Mouse (Mus musculus): ENCODE data around the gene Lrrc17. TPM values are rescaled to one million over a fixed set of nuclear protein-coding genes. Genes with fewer than 3 reads are reported as not detected.
"Not testable (repeated sequence)": the region's sequence is repeated elsewhere in the genome, so short reads cannot be mapped to it uniquely, and the experiment has no call there.

The Lrrc17 gene
- polyA plus RNA-seq, 1 experiment from 2014 or later = 115 TPM

- Histone ChIP-seq H3K4me3 (no peak overlapping the region), H3K4me1 (peaks cover 6% of the 10 kb centered on the region), H3K4me2 (no peak overlapping the region), H3K9me3 (no peaks in the 10 kb centered on the region), H3K27ac (no peak overlapping the region), H3K36me3 (no peaks in the 10 kb centered on the region), H3K27me3 (no peaks in the 10 kb centered on the region), H3K9ac (no peak overlapping the region)
- WGBS = 60% methylated on average over 12 of the region's 12 CpGs
- ATAC-seq (ENCODE audit: insufficient number of reproducible peaks, insufficient read depth, low FRiP score, low TSS enrichment, low read depth) = no peak
Measured at GRCm38 (mm10) chr5:21608311-21609304, 65.2 kb downstream of the Lrrc17 start.

- no peak overlapping the region for H3K27ac ChIP-seq
- no peak overlapping the region for H3K9ac ChIP-seq
- H3K4me1 ChIP-seq = peaks cover 6% of the 10 kb centered on the region
- H3K4me3 ChIP-seq = no peak overlapping the region
- no peaks in the 10 kb centered on the region for H3K27me3 ChIP-seq
- no peak for ATAC-seq (ENCODE audit: insufficient number of reproducible peaks, insufficient read depth, low FRiP score, low TSS enrichment, low read depth)
- 69% methylated on average over 3 of the region's 3 CpGs for WGBS
- no peaks in the 10 kb centered on the region for H3K36me3 ChIP-seq
- no peak overlapping the region for H3K4me2 ChIP-seq
- no peaks in the 10 kb centered on the region for H3K9me3 ChIP-seq
Measured at GRCm38 (mm10) chr5:21610996-21611395, 67.6 kb downstream of the Lrrc17 start.

- H3K9ac ChIP-seq; H3K4me1 ChIP-seq; H3K4me3 ChIP-seq; H3K27me3 ChIP-seq; ATAC-seq (ENCODE audit: insufficient number of reproducible peaks, insufficient read depth, low FRiP score, low TSS enrichment, low read depth); H3K36me3 ChIP-seq; H3K9me3 ChIP-seq; H3K27ac ChIP-seq; H3K4me2 ChIP-seq: not testable (repeated sequence)
- 95% methylated on average over 11 of the region's 11 CpGs for WGBS
Measured at GRCm38 (mm10) chr5:21614299-21614698, 70.9 kb downstream of the Lrrc17 start.

GRCm38 (mm10) chr5:21616450-21617009, 73.2 kb downstream of the Lrrc17 start:
- Histone ChIP-seq H3K9me3 (no peaks in the 10 kb centered on the region), H3K4me2 (no peak overlapping the region), H3K9ac (no peak overlapping the region), H3K27me3 (no peaks in the 10 kb centered on the region), H3K27ac (no peak overlapping the region), H3K36me3 (no peaks in the 10 kb centered on the region), H3K4me1 (no peaks in the 10 kb centered on the region), H3K4me3 (no peak overlapping the region)
- no peak for ATAC-seq (ENCODE audit: insufficient number of reproducible peaks, insufficient read depth, low FRiP score, low TSS enrichment, low read depth)
- 70% methylated on average over 3 of the region's 3 CpGs for WGBS

Other genes with a start within 250 kb of the Lrrc17 start
- 1.4 and 1.6 TPM in 2 replicates for gene Fgl2, start 170.9 kb upstream of the Lrrc17 start, polyA plus RNA-seq (2015; fragmentation: Nextera tagmentation; extraction: Ambion mirVana)
- not detected in 2 replicates for gene Ccdc146, start 118.9 kb upstream of the Lrrc17 start, polyA plus RNA-seq (2015; fragmentation: Nextera tagmentation; extraction: Ambion mirVana)
- 5.1 and 5.3 TPM in 2 replicates for gene Fam185a, start 118.6 kb upstream of the Lrrc17 start, polyA plus RNA-seq (2015; fragmentation: Nextera tagmentation; extraction: Ambion mirVana)
- 0.14 and 0.47 TPM in 2 replicates for gene Fbxl13, start 102.1 kb downstream of the Lrrc17 start, polyA plus RNA-seq (2015; fragmentation: Nextera tagmentation; extraction: Ambion mirVana)
- gene Armc10, start 102.3 kb downstream of the Lrrc17 start, polyA plus RNA-seq (2015; fragmentation: Nextera tagmentation; extraction: Ambion mirVana) = 51.0 and 51.6 TPM in 2 replicates
- 2.1 and 2.2 TPM in 2 replicates for gene Napepld, start 157.8 kb downstream of the Lrrc17 start, polyA plus RNA-seq (2015; fragmentation: Nextera tagmentation; extraction: Ambion mirVana)
- 87.0 and 95.7 TPM in 2 replicates for gene Pmpcb, start 193.6 kb downstream of the Lrrc17 start, polyA plus RNA-seq (2015; fragmentation: Nextera tagmentation; extraction: Ambion mirVana)
- gene Dnajc2, start 241.7 kb downstream of the Lrrc17 start, polyA plus RNA-seq (2015; fragmentation: Nextera tagmentation; extraction: Ambion mirVana) = 75.6 and 80.3 TPM in 2 replicates
- 177 and 185 TPM in 2 replicates for gene Psmc2, start 241.7 kb downstream of the Lrrc17 start, polyA plus RNA-seq (2015; fragmentation: Nextera tagmentation; extraction: Ambion mirVana)